Mouse (Mus musculus) C2C12 (cell line): Measurements from ENCODE around the gene Dynlt1f. TPM values are rescaled to one million over a fixed set of nuclear protein-coding genes. Genes with fewer than 3 reads are reported as not detected.
"Not testable (repeated sequence)": the region's sequence is repeated elsewhere in the genome, so short reads cannot be mapped to it uniquely, and the experiment has no call there.

Experiments
- H3K27me3 ChIP-seq: one replicate; pipeline ENCODE4 v1.6.1; 2011; ENCODE audit not compliant: control insufficient read depth, insufficient read depth, insufficient read length
- H3K36me3 ChIP-seq: one replicate; pipeline ENCODE4 v1.6.1; 2011; ENCODE audit not compliant: control insufficient read depth, insufficient read depth
- H3K4me3 ChIP-seq: one replicate; pipeline ENCODE4 v1.5.1; 2011; ENCODE audit warnings: mild to moderate bottlenecking, control low read depth; ENCODE audit not compliant: poor library complexity, insufficient read depth, severe bottlenecking
- H3K79me2 ChIP-seq: one replicate; pipeline ENCODE4 v1.6.1; 2011; ENCODE audit not compliant: control insufficient read depth, insufficient read depth
- H3K79me3 ChIP-seq: one replicate; pipeline ENCODE4 v1.6.1; 2011; ENCODE audit warnings: low read depth, control low read depth
- H3ac ChIP-seq: one replicate; pipeline ENCODE3; 2011; ENCODE audit warnings: low read depth; ENCODE audit not compliant: control insufficient read depth, insufficient read length
- CEBPB ChIP-seq: IDR thresholded peaks from one replicate; pipeline ENCODE4 v1.6.1; 2011; ENCODE audit warnings: low read depth, mild to moderate bottlenecking, control low read depth, moderate library complexity
- CTCF ChIP-seq: IDR thresholded peaks from one replicate; pipeline ENCODE4 v1.5.1; 2011; ENCODE audit not compliant: control insufficient read depth, insufficient read depth, insufficient read length
- FOSL1 ChIP-seq: IDR thresholded peaks from one replicate; pipeline ENCODE4 v1.8.0; 2011; ENCODE audit warnings: mild to moderate bottlenecking, low read length; ENCODE audit not compliant: poor library complexity, insufficient read depth, severe bottlenecking
- MAX ChIP-seq: IDR thresholded peaks from one replicate; pipeline ENCODE4 v1.6.1; 2011; ENCODE audit warnings: mild to moderate bottlenecking, control low read depth
- MYOD1 ChIP-seq: IDR thresholded peaks from one replicate; pipeline ENCODE4 v1.6.1; 2011; ENCODE audit warnings: low read depth; ENCODE audit not compliant: control insufficient read depth, insufficient read length
- MYOG ChIP-seq: IDR thresholded peaks from one replicate; pipeline ENCODE4 v1.6.1; 2011; ENCODE audit not compliant: control insufficient read depth, insufficient read length; ENCODE audit errors: extremely low read depth
- USF1 ChIP-seq: IDR thresholded peaks from one replicate; pipeline ENCODE4 v1.6.1; 2011; ENCODE audit warnings: low read depth, mild to moderate bottlenecking, control low read depth, moderate library complexity
- polyA plus RNA-seq: library from polyadenylated mRNA; unstranded; fragments of >200 nt; fragmentation: generic; extraction: Trizol; gene quantifications from one replicate; pipeline ENCODE4 v1.2.1, GENCODE M21; 2012; ENCODE audit warnings: missing spikeins

The Dynlt1f gene
- polyA plus RNA-seq, 1 experiment: 275 TPM

- H3K4me3 ChIP-seq, H3ac ChIP-seq: not testable (repeated sequence)
These were observed 11.0 kb downstream of the Dynlt1f start for GRCm38 (mm10) chr17:6644673-6645072.

DNA sequence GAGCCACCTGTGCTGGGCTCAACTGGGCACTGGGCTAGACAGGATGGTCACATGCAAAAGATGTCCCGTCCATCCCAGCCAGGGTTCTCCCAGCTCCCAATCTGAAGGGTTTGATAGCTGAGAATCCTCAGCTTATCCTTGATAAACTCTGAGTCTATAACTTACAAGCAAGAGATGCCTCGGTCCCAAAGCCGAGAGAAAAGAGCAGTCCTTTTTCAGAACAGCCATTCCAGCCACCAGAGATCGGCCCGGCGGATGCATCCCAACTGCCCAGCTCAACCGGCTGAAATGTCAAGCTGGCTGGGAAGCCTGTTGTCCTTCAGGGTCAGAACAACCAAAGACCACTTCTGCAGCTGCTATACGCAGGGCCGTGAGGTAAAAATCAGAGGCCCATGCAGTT lies 11.5 kb downstream of the Dynlt1f start:
- H3ac ChIP-seq, H3K36me3 ChIP-seq: not testable (repeated sequence)

More at GRCm38 (mm10) chr17:6644673-6645072, 11.0 kb downstream of the Dynlt1f start:
- not testable (repeated sequence) for H3K36me3 ChIP-seq, H3K79me2 ChIP-seq, H3K79me3 ChIP-seq, H3K27me3 ChIP-seq

GRCm38 (mm10) chr17:6640771-6641429 lies 14.8 kb downstream of the Dynlt1f start:
- not testable (repeated sequence) for H3K79me3 ChIP-seq, H3K79me2 ChIP-seq, H3ac ChIP-seq, H3K4me3 ChIP-seq, H3K27me3 ChIP-seq, H3K36me3 ChIP-seq

More for the DNA sequence above, 11.5 kb downstream of the Dynlt1f start:
- not testable (repeated sequence) for H3K4me3 ChIP-seq, H3K79me3 ChIP-seq, H3K79me2 ChIP-seq, H3K27me3 ChIP-seq

DNA sequence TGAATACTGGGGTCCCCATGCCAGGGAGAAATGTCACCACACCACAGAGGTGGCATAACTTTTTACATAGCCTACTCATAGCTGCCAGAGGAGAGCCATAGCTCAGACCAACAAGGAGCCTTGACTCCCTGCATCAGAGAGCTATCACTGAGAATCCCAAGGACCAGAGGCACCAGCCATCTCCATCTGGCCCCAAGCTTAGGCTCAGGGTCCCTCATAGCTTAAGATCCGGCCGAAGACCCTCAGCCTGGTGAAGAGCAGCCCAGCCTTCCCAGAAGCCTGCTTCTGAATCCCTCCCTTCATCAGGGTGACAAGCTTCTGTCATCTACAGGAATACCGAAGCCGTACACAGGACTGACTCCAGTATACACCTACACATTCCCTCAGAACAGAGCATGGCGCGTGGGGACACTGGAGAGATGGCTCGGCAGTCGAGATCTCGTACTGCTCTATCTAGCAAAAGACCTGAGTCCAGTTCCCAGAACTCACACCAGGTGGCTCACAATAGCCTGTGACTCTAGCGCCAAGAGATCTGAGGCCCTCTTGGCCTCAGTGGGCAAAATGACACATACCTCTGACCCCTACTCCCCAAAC lies 15.6 kb downstream of the Dynlt1f start:
- not testable (repeated sequence) for H3K79me3 ChIP-seq, H3K4me3 ChIP-seq, H3K79me2 ChIP-seq, H3ac ChIP-seq, H3K36me3 ChIP-seq, H3K27me3 ChIP-seq

GRCm38 (mm10) chr17:6639486-6639885 lies 16.2 kb downstream of the Dynlt1f start:
- H3K79me2 ChIP-seq, H3K27me3 ChIP-seq, H3K4me3 ChIP-seq, H3ac ChIP-seq, H3K36me3 ChIP-seq, H3K79me3 ChIP-seq: not testable (repeated sequence)

DNA sequence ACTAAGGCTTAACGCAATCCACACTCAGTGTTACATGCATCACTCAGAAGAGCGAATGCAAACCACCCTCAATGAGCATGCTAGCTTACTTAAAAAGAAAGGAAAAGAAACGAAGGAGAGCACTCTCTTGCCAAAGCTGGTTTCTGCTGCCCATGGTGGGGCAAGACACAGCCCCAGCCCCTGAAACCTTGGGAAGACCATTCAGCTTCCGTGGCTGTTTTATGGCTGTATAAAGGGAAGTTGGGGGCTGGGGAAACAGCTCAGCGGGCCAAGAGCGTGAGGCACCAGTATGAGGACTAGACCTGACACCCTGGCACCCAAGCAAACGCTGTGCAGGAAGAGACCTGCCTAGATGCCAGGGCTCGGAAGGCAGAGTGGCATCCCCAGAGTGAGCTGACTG lies 17.3 kb downstream of the Dynlt1f start:
- H3K27me3 ChIP-seq, H3K79me3 ChIP-seq, H3K4me3 ChIP-seq, H3K79me2 ChIP-seq, H3ac ChIP-seq, H3K36me3 ChIP-seq: not testable (repeated sequence)

GRCm38 (mm10) chr17:6637434-6637833 lies 18.3 kb downstream of the Dynlt1f start:
- H3K79me3 ChIP-seq, H3ac ChIP-seq, H3K79me2 ChIP-seq, H3K36me3 ChIP-seq, H3K4me3 ChIP-seq, H3K27me3 ChIP-seq: not testable (repeated sequence)

DNA sequence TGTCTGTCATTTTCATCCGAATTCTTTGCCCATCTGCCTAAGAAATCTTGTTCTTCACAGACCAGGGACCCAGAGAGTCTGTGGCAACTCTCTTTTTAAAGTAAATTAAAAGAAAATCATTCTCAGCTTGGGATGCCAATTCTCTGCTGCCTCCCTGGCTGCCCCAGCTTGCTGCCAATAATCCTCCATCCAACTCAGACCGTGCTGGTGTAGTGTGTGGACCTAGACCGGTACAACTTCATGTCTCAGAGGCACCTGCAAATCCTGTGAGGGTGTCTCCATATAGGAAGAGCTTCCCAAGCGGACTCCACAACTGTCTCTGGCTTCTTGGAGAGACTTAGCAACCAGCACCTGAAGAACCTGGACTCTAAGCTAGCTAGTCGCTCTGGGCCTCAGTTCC lies 18.8 kb downstream of the Dynlt1f start:
- Histone ChIP-seq H3K79me2 (no peaks in the 10 kb centered on the region), H3K27me3 (no peaks in the 10 kb centered on the region), H3K4me3 (no peak overlapping the region), H3K79me3 (no peaks in the 10 kb centered on the region), H3ac (no peak overlapping the region), H3K36me3 (peaks cover 6% of the 10 kb centered on the region)
- TF ChIP-seq CEBPB: no peak
- no peak for TF ChIP-seq USF1
- no peak for TF ChIP-seq MAX
- no peak for TF ChIP-seq MYOG
- TF ChIP-seq FOSL1: no peak
- TF ChIP-seq CTCF: no peak
- TF ChIP-seq MYOD1: no peak

DNA sequence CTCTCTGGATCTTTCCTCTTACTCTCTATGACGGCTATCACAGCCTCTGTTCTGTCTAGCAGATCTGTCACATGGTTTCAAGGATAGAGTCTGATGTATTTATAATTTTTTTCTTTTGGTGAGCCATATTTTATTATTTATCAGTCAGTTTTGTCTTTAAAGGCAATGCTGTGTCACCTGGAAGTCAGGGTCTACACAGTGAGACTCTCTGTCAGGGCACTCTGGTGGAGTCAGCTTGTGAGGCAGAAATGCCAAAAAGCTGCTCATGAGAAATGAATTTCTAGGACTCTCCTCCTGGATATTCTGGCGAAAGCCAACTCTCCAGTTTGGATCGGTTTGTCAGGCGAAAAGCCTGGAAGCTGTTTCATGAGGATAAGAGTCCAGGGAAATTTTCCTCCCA lies 19.9 kb downstream of the Dynlt1f start:
- not testable (repeated sequence) for H3K36me3 ChIP-seq, H3K79me3 ChIP-seq, H3K4me3 ChIP-seq, H3K27me3 ChIP-seq, H3ac ChIP-seq, H3K79me2 ChIP-seq

DNA sequence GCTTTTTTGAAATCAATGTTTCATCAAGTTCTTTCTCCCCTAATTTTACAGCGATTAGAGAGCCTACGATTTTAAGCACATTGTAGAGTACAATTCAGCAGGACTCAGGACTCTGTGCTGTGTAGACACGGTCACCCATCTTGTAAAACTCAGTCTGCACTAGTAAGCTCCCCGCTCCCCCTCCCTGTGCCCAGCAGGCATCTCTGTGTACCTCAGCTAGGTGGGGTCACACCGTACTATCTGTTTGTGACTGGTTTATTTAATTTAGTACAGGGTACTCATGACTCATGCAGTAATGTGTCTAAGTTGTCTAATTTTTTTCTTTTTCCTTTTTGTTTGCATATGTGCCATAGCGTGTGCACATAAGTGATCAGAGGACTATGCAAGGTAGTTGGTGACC lies 22.9 kb downstream of the Dynlt1f start:
- H3K4me3 ChIP-seq, H3K79me2 ChIP-seq, H3ac ChIP-seq, H3K79me3 ChIP-seq, H3K27me3 ChIP-seq, H3K36me3 ChIP-seq: not testable (repeated sequence)

DNA sequence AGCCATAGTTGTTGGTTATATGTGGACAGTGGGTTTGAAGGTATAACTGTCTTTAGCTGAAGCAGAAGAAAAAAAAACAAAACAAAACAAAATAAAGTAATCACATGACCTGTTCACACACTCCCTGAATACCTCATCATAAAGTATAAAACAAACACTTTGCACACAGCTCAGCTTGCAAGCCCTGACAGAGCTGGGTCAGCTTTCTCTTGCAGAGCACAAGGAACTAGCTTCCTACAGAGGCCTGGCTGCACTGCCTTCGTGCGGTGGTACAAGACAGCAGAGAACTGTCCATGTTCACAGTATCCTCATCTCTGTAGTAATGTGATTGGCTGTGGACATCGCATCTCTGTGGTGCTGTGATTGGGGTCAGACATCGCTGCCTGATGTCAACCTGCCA lies 25.3 kb downstream of the Dynlt1f start:
- H3K4me3 ChIP-seq, H3K36me3 ChIP-seq, H3K79me2 ChIP-seq, H3K79me3 ChIP-seq, H3K27me3 ChIP-seq, H3ac ChIP-seq: not testable (repeated sequence)
